ENCODE assay signal across 1 mouse cellular context in genomic region chr12:72790538-72790937, GRCm38 (mm10).
A peak's percentile ranks its signal among the peaks of the same experiment; 100 is the strongest.
TF ChIP-seq lines count a peak whose summit lies in the region.

No protein-coding gene starts in this region.

TF ChIP-seq in MEL, 35 proteins besides CTCF, POLR2A, EP300 and RAD21 (continued from another document):
- TF ChIP-seq MEF2A (IDR thresholded peaks at IDR 0.05; ENCODE audit: extremely low read depth, insufficient replicate concordance, low read depth, low read length, poor library complexity, severe bottlenecking): peak; percentile 17; the same call in 1 of the 2 replicates
- TF ChIP-seq ZKSCAN1 (IDR thresholded peaks at IDR 0.05; ENCODE audit: low read depth, low read length): no peak
- peak; percentile 87 for TF ChIP-seq MXI1 (IDR thresholded peaks at IDR 0.05; ENCODE audit: low read depth, low read length)
- no peak for TF ChIP-seq POLR2AphosphoS5 (IDR thresholded peaks at IDR 0.05; ENCODE audit: borderline replicate concordance, low read depth, low read length)
- TF ChIP-seq USF1 (IDR thresholded peaks at IDR 0.05; ENCODE audit: low read depth, low read length): peak; percentile 97
- TF ChIP-seq MAFK (IDR thresholded peaks at IDR 0.05; ENCODE audit: borderline replicate concordance, low read depth, low read length): no peak
- TF ChIP-seq TBP (IDR thresholded peaks at IDR 0.05; ENCODE audit: low read depth, low read length): no peak
- 0 out of 2 replicates have a peak, but pooled peaks have one; percentile 37 for TF ChIP-seq HCFC1 (IDR thresholded peaks at IDR 0.05; ENCODE audit: low read depth, low read length)
- TF ChIP-seq MAZ (IDR thresholded peaks at IDR 0.05; ENCODE audit: low read depth, low read length): no peak
- no peak for TF ChIP-seq UBTF (IDR thresholded peaks at IDR 0.05; ENCODE audit: borderline replicate concordance, insufficient read depth, low read depth, low read length)
- TF ChIP-seq CHD1 (IDR thresholded peaks at IDR 0.05; ENCODE audit: low read depth, low read length): no peak
- no peak for TF ChIP-seq SMC3 (IDR thresholded peaks at IDR 0.05; ENCODE audit: low read depth, low read length)
- TF ChIP-seq NRF1 (IDR thresholded peaks at IDR 0.05; ENCODE audit: insufficient read depth, low read depth, low read length, poor library complexity, severe bottlenecking): 0 out of 2 replicates have a peak, but pooled peaks have one; percentile 21
- TF ChIP-seq ZMIZ1 (IDR thresholded peaks at IDR 0.05; ENCODE audit: low read depth, low read length): no peak
- TF ChIP-seq USF2 (IDR thresholded peaks at IDR 0.05; ENCODE audit: borderline replicate concordance in 1 of 2, insufficient read depth in 1 of 2, low read depth in 1 of 2, low read length in 2 of 2): peak; percentile 34 to 87; a peak in 3 of 4 replicates
TF ChIP-seq in MEL: peak in this region for 17.
